Mouse (Mus musculus) heart, adult 8-10 months (tissue): ENCODE data around the gene Ets1. TPM values are rescaled to one million over a fixed set of nuclear protein-coding genes. Genes with fewer than 3 reads are reported as not detected.

Experiments used
- DNase-seq: peaks from one replicate; pipeline ENCODE4 v3.0.0; 2022; ENCODE audit warnings: low spot score
- total RNA-seq, 4 experiments: library from RNA; stranded (reverse); gene quantifications; 2 replicates each; pipeline ENCODE4 v1.2.4; 2022

The Ets1 gene
- total RNA-seq, 4 experiments from 2014 or later: 38.1 to 53.7 (median 46.6) TPM

- DNase-seq: no peak
Measured at GRCm38 (mm10) chr9:32616516-32617429, 19.2 kb upstream of the Ets1 start.

- DNase-seq: no peak
Measured at GRCm38 (mm10) chr9:32617430-32617768, 18.6 kb upstream of the Ets1 start.

DNA sequence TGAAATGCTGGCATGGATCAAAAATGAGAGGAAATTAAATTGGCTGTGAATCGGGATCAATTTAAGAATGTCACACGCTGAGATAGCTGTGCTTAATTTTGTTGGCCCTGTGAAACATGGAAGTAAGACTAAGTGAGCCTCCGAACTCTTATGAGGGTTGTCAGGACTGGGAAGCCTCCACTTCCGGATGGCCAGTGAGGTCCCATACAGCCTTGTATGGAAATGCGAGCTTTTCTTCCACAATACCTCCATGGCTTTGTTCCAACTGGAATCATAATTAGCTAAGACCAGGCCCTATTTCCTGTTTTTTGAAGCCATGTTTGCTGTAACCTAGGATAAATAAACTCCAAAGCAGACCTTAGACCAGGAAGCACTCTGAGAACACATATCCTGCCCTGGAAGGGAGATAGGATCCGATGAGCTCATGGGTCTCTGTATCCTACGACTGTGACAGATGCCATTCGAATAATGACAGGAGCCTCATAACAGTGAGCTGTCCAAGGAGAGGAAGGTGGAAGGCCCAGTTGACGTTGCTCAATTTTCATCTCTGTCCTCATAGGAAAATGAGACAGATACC is 17.4 kb upstream of the Ets1 start:
- DNase-seq: peak; percentile 77

- DNase-seq: no peak
Measured at GRCm38 (mm10) chr9:32619661-32620060, 16.4 kb upstream of the Ets1 start.

DNA sequence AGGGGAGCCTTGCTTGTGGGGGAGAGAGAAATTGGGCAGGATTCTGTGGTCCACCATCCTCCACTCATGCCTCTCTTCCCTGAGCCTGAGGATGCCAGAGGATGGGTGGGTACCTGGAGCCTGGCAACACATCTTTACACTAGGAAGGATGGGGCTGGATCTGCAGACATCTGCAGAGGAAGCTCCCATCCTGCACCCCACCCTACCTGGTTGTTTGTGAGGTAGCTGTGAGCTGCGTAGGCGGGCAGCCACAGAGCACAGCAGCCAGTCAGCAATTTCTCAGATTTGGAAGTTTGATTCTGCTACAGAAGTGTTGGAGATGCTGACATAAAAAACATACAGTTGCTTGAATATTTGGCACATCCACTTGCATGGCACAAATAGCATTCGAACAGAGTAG is 15.6 kb upstream of the Ets1 start:
- no peak for DNase-seq

DNA sequence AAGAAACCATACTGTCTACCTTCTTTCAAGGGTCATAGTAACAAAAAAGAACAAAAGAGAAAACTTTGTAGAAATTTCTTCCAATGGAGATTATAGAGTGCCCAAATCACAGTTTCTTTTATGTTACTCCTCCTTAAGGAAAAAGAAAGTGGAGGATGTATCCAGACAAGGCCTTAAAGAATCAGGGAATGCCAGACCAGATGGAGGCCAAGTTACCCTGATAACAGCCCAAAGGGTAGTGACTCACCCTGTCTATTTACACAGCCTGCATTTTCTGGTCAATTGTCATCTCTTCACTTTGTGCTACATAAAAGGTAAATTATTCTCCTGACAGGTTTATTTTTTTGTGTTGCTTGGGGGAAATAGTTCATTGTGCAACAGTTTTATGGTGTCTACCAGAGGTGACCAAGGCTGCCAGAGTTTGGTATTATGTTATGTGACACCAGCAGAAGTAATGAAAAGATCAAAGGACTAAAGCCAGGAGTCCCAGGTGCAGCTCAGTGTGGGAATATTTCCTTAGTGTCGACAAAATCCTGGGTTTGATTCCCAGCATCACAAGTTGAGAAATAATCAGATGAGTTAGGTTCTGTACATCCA is 6.5 kb upstream of the Ets1 start:
- no peak for DNase-seq

GRCm38 (mm10) chr9:32631341-32631740 is 4.7 kb upstream of the Ets1 start:
- DNase-seq: no peak

DNA sequence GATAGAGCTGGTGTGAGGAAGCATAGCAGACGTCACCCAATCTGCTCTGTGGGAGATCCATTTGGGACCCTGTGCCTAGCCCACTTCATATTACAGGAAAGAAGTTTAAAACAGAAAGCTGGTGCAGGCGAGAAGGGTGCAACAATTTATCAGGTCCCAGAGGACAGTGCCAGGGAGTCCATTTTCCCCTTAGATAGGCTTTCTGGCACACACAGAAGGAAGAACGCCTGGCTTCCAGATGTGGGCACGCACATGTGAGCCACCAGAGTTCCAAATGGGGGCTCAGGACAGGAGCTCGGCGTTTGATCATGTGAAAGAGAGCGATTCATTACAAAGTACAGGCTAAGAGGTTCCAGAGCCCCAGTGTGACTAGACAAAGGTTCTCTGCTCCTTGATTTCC is 3.8 kb upstream of the Ets1 start:
- no peak for DNase-seq

DNA sequence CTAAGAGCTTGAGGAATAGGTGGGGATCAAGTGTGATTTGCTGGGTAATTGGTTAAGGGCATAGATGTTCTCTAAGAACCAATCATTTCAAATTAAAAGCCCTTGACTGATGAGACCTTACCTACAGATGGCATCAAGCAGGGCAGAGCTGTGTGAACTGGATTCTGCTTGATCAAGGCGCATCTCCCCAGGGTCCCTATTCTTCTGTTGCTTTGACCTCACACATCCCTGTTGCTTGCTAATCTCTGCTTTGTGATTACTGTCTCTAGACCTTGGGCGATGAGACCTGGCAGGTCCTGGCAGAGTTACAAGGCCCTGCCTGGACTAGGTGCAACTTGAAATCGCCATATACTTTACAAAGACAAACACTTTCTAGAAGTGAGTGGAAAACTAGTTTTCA is 9.0 kb downstream of the Ets1 start:
- no peak for DNase-seq

DNA sequence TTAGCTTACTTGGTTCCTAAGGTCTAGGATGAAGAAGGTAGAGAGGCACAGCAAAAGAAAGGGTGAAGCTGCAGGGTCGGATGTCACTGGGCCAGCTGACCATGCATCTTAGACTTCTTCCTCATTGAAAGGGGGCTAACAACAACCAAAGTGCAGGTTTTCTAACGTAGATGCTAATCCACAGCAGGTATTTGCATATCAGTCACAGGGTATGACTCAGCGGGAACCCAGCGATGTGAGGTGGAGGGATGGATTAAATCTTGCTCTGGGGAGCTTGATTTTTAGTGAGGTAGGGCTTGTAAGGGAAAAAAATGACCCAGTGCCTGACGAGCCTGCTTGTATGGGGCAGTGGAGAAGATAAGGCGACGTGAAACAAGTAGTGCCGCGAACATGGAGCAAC is 9.5 kb downstream of the Ets1 start:
- DNase-seq: no peak

- DNase-seq: peak; percentile 89
Measured at GRCm38 (mm10) chr9:32646539-32647258, 10.7 kb downstream of the Ets1 start.

DNA sequence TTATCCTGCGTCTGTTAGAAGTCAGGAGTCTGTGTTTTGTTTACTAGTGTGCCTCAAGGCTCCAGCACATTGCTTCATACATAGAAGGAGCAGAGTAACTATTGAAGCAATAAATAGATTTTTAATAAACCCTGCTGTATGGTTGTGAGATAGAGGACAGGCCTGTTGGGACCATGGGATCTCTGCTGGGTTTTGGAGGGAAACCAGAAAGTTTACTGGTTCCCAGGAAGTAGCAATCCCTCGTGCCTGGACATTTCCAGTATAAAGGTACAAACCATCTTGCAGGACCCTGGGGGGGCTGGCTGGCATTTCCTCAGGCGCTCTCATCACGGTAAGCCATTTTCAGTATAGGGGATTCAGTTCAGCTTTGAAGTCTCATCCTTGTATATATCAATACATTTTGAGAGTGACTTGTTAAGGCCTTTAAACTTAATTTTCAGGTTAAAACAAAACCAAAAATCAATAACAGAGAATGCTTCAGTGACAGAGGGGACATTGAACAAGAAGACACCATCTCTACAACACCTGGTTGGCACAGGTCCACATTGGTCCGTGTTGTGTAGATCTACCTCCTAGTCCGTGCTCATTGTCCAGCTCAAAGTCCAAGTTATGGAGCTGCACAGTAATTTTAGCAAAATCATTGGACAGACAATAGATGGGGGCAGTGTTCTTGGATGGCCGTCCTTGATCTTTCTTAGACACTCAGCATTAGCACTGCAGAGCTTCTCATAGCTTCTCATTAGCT is 11.7 kb downstream of the Ets1 start:
- DNase-seq: no peak

GRCm38 (mm10) chr9:32648286-32648685 is 12.3 kb downstream of the Ets1 start:
- DNase-seq: no peak

- no peak for DNase-seq
Measured at GRCm38 (mm10) chr9:32650738-32651137, 14.7 kb downstream of the Ets1 start.

- DNase-seq: no peak
Measured at GRCm38 (mm10) chr9:32652112-32652511, 16.1 kb downstream of the Ets1 start.

DNA sequence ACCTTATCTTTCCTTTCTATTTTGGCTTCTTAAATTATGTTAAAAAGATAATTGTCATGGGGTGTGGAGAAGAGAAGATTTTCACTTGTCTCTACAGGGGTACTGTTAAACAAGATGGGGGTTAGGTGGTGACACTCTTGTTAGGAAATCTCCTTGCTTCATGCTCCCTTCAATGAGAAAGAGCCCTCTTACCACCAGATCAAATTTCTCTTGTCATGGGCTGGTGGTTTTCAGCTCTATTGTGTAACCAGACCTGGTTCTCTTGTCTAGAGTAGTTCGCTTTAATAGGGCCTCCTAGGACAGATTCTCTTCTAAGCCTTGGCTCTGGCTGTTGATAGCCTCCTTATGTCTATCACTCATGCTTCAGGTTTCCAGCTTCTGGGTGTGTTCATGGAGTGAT is 18.3 kb downstream of the Ets1 start:
- no peak for DNase-seq

DNA sequence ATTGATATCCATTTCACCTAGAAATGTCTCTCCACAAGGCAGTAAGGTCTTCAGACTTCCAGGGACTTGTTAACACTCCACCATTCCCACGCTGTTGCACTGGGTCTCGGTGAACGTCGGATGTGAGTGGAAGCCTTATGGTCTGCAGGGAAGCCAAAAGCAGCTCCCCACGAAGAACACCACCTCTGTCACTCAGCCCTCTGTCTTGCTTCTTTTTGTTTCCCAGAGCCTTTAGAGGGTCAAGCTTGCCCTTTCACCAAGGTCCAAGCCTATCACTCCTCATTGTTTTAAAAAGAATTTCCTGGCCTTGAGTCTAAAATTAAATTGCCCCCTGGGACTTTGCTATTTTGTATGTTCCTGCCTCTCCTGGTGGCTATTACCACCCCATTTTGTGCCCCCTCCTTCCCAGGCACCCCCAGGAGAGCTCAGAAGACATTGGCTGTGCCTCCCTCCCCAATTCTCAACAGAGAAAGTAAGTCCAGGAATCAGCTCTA is 20.4 kb downstream of the Ets1 start:
- DNase-seq: peak; percentile 60

GRCm38 (mm10) chr9:32657124-32657523 is 21.1 kb downstream of the Ets1 start:
- peak; percentile 40 for DNase-seq

GRCm38 (mm10) chr9:32660406-32660960 is 24.5 kb downstream of the Ets1 start:
- DNase-seq: no peak

- DNase-seq: no peak
Measured at GRCm38 (mm10) chr9:32661071-32661470, 25.1 kb downstream of the Ets1 start.

DNA sequence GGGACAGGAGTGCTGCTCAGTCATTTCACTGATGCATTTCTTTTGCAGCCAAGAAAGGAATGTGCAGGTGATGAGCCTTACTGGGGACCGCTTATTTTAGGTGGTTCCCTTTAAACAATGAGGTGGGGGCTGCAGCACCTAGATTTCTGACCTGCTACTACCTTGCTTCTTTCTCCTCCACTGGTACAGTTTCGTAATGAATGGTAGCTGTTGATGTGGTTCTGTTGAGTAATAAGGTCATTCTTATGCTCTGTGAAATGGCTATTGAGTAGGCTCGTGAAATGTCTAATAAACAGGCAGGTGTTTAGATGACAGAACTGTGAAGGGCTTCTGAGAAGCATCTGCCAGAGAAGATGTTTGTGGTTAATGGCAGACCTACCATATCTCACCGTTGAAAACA is 25.5 kb downstream of the Ets1 start:
- DNase-seq: no peak
